ENCODE assay signal across 23 mouse cellular contexts in genomic region chr16:92675677-92676076, GRCm38 (mm10).
DNase-seq lines count a peak whose midpoint lies in the region; ATAC-seq and TF ChIP-seq lines count a peak whose summit lies in the region.
"Had no signal": no experiment of that assay in that cellular context is flagged by ENCODE, and none has a peak within 500 bp of the region (broad histone marks: within the 10 kb centered on the region; RNA-seq: fewer than 3 reads in every experiment).

No protein-coding gene starts in this region.

- H3K4me1 ChIP-seq in lung, postnatal 0 days (ENCODE audit: insufficient read depth, low read depth, low read length): peaks cover 17% of the 10 kb centered on the region; the same call in 1 of the 2 replicates
- no peaks in the 10 kb centered on the region for H3K4me1 ChIP-seq in forebrain, embryonic 11.5 days (replicated peaks; ENCODE audit: control insufficient read depth, insufficient read depth, low read length)
- H3K4me1 ChIP-seq: liver, embryonic 15.5 days; midbrain, embryonic 15.5 days had no signal

- no peak for ATAC-seq in lung, postnatal 0 days
- peak; percentile 82 for ATAC-seq in megakaryocyte, adult 5-6 weeks (ENCODE audit: poor library complexity, severe bottlenecking)
- ATAC-seq in CD4-positive, CD25-positive, alpha-beta regulatory T cell, adult 4 months: no peak
- no peak for ATAC-seq in forebrain, embryonic 11.5 days (replicated peaks; ENCODE audit: low FRiP score)
- ATAC-seq: hindbrain, postnatal 0 days; intestine, postnatal 0 days; midbrain, embryonic 15.5 days had no signal

- no peak overlapping the region for H3K4me3 ChIP-seq in lung, postnatal 0 days (ENCODE audit: low read depth, low read length)
- H3K4me3 ChIP-seq in forebrain, embryonic 11.5 days (ENCODE audit: low read depth, low read length): no peak overlapping the region
- H3K4me3 ChIP-seq: forebrain, embryonic 12.5 days; heart, embryonic 10.5 days; hindbrain, embryonic 10.5 days; kidney, embryonic 15.5 days; limb, embryonic 12.5 days; liver, embryonic 15.5 days; midbrain, embryonic 15.5 days had no signal

- no peak overlapping the region for H3K4me2 ChIP-seq in lung, postnatal 0 days (replicated peaks; ENCODE audit: low read depth, low read length)
- H3K4me2 ChIP-seq in forebrain, embryonic 11.5 days (ENCODE audit: low read depth, low read length, severe bottlenecking): no peak overlapping the region
- H3K4me2 ChIP-seq: forebrain, embryonic 12.5 days; kidney, embryonic 15.5 days; limb, embryonic 12.5 days; liver, embryonic 15.5 days; midbrain, embryonic 15.5 days had no signal

- peak overlapping the region; percentile 93 for H3K27ac ChIP-seq in lung, postnatal 0 days (ENCODE audit: low read length)
- H3K27ac ChIP-seq in forebrain, embryonic 11.5 days (ENCODE audit: low read depth, low read length): no peak overlapping the region
- H3K27ac ChIP-seq: forebrain, embryonic 12.5 days; heart, embryonic 10.5 days; hindbrain, embryonic 10.5 days; hindbrain, postnatal 0 days; kidney, embryonic 15.5 days; limb, embryonic 12.5 days; liver, embryonic 15.5 days; midbrain, embryonic 15.5 days; stomach, postnatal 0 days had no signal

- WGBS in lung, postnatal 0 days: 45% methylated on average over 8 of the region's 8 CpGs
- 56% methylated on average over 8 of the region's 8 CpGs for WGBS in forebrain, embryonic 11.5 days

- TF ChIP-seq CTCF in lung, postnatal 0 days (IDR thresholded peaks at IDR 0.05): no peak

- H3K36me3 ChIP-seq in lung, postnatal 0 days (ENCODE audit: insufficient read depth, low read length): no peaks in the 10 kb centered on the region
- H3K36me3 ChIP-seq in forebrain, embryonic 11.5 days (ENCODE audit: control insufficient read depth, insufficient read depth, low read length): no peaks in the 10 kb centered on the region
- H3K36me3 ChIP-seq: forebrain, embryonic 12.5 days; heart, embryonic 10.5 days; hindbrain, embryonic 10.5 days; kidney, embryonic 15.5 days; limb, embryonic 12.5 days; midbrain, embryonic 15.5 days had no signal

- H3K9ac ChIP-seq in lung, postnatal 0 days (replicated peaks; ENCODE audit: low read depth): no peak overlapping the region
- no peak overlapping the region for H3K9ac ChIP-seq in forebrain, embryonic 11.5 days (ENCODE audit: low read length)
- H3K9ac ChIP-seq: forebrain, embryonic 12.5 days; kidney, embryonic 15.5 days; limb, embryonic 12.5 days; liver, embryonic 15.5 days; midbrain, embryonic 15.5 days had no signal

- H3K9me3 ChIP-seq in lung, postnatal 0 days (ENCODE audit: low read length): no peaks in the 10 kb centered on the region
- H3K9me3 ChIP-seq in forebrain, embryonic 11.5 days (ENCODE audit: control insufficient read depth, low read length): no peaks in the 10 kb centered on the region
- H3K9me3 ChIP-seq: forebrain, embryonic 12.5 days; heart, embryonic 10.5 days; hindbrain, embryonic 10.5 days; kidney, embryonic 15.5 days; limb, embryonic 12.5 days; liver, embryonic 15.5 days; midbrain, embryonic 15.5 days had no signal

- no peak for TF ChIP-seq EP300 in lung, postnatal 0 days (IDR thresholded peaks at IDR 0.05)

- DNase-seq in embryo, embryonic 10.5 days (ENCODE audit: low spot score): peak; percentile 13
- no peak for DNase-seq in embryo, embryonic 9.5 days (ENCODE audit: extremely low spot score)
- no peak for DNase-seq in lung, postnatal 0 days (ENCODE audit: low spot score)
- DNase-seq in lung, postnatal 36 days: no peak
- no peak for DNase-seq in cerebellum, postnatal 10 days
- no peak for DNase-seq in forebrain, embryonic 11.5 days (ENCODE audit: low spot score)
- DNase-seq: adrenal gland, postnatal 36 days; cerebellum, adult 9-11 months; gastrocnemius, postnatal 25 days; kidney, postnatal 4 days; right cerebral cortex, postnatal 25 days had no signal

- no peaks in the 10 kb centered on the region for H3K27me3 ChIP-seq in lung, postnatal 0 days (replicated peaks; ENCODE audit: insufficient read depth, low read length)
- H3K27me3 ChIP-seq in forebrain, embryonic 11.5 days (ENCODE audit: control insufficient read depth, insufficient read depth, low read length): no peaks in the 10 kb centered on the region
- H3K27me3 ChIP-seq: forebrain, embryonic 12.5 days; liver, embryonic 15.5 days; midbrain, embryonic 15.5 days had no signal
